Mouse (Mus musculus) left cerebral cortex, adult 18-20 months (tissue): ENCODE results near the gene Arpc2. TPM values are rescaled to one million over a fixed set of nuclear protein-coding genes. Genes with fewer than 3 reads are reported as not detected.

Experiments used
- DNase-seq, 2 experiments: peaks; one replicate each; pipeline ENCODE4 v3.0.0; 2021 to 2022; ENCODE audit warnings: low spot score in 2 of 2, mixed read lengths in 1 of 2
- total RNA-seq, 2 experiments: library from RNA; stranded (reverse); gene quantifications; 2 replicates each; pipeline ENCODE4 v1.2.3; 2021

Arpc2 gene
- total RNA-seq, 2 experiments from 2014 or later, result 244 to 263 TPM

DNA sequence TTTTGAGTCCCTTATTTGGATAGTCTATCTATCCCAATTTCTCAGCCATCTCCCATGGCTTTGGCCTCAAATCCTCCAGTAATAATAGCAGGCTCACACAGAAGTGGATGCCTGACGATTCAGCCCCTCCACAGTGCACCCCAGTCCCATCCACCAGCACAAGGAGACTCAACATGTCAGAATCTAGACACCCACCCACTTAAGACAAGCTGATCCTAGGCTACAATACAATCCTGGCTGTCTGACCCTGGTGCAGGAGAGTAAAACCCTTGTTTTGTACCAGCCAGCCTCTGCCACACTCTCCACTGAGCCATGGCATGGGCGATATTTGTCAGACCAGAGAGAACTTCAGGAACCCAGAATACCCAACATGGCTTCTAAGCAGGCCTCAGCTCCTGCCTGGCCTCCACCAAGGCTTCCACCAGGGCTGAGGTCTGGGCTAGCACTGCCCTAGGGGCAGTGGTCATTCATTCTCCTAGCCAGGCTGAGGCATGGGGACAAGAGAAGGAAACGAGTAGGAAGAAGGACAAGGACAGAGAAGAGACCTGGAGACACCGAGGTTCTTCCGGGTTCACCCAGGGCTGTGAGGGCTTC, 62.4 kb downstream of the Arpc2 start:
- DNase-seq, result no peak

DNA sequence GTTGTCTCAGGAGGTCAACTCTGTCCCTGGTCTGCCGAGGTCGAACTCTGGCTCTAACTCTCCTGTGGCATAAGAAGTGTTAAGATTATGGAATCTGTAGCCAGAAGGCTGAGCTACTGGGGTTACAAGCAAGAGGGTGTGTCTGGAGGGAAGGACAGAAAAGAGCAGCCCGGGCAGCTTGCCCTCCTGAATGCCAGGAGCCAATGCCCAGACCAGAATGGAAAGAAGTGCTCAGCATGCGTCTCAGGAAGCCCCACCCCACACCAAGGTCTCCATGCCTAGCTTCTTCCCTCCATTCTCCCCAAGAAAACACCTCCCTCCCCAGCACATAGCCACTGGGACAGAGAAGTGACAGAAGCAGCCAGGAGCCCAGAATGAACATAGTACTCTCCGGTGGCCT, 63.1 kb downstream of the Arpc2 start:
- DNase-seq, result no peak

DNA sequence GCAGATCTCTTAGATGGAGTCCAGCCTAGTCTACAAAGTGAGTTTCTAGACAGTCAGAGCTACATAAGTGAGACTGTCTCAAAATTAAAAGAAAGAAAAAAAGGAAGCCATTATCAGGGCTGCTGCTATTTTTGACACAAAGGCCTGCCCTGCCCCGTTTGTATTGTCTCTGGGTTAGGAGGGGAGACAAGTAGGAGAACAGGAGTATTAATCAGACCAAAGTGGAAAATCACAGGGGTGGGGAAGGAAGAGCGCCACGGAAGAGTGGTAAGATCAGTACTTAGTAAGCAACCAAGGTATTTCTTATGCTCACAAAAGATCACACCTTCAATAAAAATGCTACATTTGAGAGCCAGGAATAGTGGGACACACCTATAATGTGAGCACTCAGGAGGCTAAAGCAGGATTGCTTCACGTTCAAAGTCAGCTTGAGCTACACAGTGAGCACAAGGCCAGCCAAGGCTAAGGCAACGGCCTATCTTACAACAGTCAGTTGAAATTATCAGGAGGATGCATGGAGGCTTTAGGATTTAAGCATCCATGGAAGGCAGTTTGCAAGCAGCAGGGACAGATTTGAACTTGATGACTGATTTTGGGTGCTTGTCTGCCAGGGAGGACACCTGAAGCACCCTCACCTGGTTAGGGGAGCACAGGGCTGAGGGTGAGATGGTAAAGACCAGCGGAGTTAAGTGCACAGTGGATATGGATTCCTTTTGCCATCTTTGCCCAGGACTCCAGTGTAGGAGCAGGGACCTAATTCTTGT, 64.6 kb downstream of the Arpc2 start:
- no peak for DNase-seq

DNA sequence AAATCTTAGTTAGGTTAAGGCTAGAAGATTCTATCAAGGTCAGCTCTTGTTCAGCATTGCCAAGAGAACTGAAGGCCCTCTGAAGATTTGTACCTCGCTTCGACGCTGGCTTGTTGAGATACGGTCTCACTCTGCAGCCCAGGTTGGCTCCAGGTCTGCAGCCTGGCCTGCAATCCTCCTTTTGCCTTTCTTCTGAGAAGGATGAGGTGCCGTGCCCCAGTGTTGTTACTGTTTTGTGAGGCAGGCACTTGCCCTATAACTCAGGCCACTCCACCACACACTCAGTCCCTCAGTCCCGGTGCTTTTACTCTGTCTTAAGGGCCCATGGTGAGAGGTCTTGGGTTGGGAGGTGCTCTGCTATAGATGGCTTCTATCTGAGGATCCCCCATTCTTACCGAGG, 66.3 kb downstream of the Arpc2 start:
- DNase-seq, result no peak

DNA sequence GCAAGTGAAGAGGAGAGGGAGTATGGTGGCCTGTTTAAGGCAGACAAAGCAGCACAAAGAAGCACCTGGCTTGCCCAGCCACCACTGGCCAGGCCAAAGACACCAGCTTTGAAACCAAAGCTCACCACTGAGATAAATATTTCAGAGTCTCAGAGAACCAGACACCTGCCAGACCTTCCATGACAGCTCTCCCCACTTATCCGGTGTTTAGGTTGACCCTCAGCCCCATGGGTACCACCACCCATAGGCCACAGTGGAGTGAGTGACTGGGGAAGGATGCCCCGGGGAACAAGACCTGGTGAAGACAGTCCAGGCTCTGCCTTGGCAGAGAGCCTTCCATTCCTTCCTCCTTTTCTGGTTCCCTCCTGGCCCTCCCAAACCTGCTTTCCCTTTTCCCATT, 67.0 kb downstream of the Arpc2 start:
- no peak for DNase-seq

DNA sequence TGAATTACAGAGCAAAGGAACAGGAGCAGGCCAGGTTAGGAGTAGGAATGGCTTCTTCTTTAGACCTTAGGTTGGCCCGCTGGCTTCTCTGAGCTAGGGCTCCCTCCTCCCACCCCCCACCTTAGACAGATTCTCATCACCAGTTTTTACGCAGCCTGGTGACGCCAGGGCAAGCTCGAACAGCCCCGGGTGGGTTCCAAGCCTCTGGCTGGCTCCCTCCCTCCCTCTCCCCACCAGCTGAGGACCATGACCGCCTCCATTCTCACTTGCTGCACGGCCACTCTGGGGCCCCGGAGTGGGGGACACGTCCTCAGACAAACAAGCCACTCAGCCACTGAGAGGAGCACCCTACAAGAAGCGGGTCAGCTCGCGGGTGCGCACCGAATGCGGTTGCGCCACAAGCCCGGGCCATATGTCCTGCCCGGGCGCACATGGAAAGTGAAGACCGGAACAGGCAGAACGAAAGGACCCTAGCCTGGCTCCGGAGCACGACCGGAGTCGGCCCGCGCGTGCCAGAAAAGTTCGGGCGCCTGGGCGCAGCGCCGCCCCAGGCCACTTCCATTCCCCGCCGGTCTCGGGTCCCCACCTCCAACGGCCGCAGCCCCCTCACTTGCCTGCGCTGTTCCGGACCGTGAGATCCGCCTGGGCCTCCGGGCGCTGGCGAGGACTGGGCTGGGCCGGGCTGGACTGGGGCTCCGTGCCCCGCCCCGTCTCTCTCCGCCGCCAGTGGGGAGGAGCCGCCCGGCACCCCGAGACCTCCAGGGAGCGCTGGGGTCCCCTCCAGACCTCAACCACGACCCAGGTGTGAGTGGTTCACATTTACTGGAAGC, 67.8 kb downstream of the Arpc2 start:
- peak; percentile 55 to 65 for DNase-seq

DNA sequence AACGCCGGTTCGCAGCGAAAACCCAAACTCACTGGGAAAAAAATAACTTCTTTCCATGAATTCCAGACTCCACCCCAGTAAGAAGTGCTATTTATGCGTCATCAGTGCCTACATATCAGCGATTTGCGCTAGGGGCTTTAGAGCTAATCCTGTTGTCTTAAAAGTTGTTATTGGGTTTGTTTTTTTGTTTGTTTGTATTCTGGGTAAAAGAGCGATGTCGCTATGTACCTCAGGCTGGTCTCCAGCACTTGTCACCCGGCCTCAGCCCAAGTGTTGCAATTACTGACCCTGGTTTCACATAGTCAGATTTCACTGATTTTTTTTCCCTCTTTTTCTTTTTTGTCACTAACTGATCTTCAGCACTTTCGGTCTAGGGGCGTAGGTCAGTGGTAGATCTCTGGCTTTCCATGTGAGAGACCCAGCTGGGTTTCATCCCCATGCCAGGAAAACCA, 68.5 kb downstream of the Arpc2 start:
- no peak for DNase-seq

DNA sequence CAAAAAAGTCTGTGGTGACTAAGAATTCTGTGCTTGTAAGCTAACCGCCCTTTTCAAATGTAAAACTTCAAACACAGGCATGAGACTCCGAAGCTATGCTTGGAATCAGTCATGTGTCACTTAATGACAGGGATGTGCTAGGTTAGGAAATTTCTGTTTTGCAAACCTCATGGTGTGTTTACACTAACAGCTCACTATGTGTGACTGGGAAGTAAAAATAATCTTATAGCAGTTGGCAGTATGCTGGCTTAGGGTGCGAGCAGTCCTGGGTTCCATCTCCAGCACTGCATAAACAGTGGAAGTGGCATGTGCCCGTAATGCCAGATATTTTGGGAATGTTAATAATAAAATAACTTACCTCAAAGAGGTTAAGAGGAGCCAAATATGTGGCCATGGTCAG, 69.1 kb downstream of the Arpc2 start:
- DNase-seq, result no peak

DNA sequence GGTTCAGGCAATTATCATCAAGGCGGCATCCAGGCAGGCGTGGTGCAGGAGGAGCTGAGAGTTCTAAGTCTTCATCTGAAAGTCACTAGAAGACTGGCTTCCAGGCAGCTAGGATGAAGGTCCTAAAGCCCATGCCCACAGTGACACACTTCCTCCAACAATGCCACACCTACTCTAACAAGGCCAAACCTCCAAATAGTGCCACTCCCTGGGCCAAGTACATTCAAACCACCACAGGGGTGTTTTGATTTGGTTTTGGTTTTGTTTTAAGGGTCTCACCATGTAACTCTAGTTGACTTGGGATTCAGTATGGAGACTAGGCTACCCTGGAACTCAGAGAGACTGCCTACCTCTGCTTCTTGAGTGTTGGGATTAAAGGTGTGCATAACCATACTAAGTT, 69.6 kb downstream of the Arpc2 start, which contains the start of gene Tmbim1:
TSS of gene Tmbim1 (minus strand) at position 101 of the 400 bp plus-strand sequence.
- no peak for DNase-seq

DNA sequence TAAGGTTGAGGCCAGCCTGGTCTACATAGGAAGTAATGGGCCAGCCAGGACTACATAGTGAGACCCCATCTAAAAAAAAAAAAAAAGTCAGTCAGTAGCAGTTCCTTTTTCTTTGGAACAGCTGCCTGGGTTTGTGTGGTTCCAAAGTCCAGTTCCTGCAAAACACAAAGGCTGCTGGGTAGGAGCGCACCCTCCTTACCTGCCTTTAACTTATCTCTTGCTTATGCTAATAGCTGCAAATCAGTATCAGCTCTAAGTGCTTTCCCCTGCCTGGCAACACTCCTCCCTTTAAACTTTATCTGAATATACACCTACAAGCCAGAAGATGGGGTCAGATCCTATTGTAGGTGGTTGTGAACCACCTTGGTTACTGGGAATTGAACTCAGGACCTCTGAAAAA, 71.3 kb downstream of the Arpc2 start:
- DNase-seq, result no peak

DNA sequence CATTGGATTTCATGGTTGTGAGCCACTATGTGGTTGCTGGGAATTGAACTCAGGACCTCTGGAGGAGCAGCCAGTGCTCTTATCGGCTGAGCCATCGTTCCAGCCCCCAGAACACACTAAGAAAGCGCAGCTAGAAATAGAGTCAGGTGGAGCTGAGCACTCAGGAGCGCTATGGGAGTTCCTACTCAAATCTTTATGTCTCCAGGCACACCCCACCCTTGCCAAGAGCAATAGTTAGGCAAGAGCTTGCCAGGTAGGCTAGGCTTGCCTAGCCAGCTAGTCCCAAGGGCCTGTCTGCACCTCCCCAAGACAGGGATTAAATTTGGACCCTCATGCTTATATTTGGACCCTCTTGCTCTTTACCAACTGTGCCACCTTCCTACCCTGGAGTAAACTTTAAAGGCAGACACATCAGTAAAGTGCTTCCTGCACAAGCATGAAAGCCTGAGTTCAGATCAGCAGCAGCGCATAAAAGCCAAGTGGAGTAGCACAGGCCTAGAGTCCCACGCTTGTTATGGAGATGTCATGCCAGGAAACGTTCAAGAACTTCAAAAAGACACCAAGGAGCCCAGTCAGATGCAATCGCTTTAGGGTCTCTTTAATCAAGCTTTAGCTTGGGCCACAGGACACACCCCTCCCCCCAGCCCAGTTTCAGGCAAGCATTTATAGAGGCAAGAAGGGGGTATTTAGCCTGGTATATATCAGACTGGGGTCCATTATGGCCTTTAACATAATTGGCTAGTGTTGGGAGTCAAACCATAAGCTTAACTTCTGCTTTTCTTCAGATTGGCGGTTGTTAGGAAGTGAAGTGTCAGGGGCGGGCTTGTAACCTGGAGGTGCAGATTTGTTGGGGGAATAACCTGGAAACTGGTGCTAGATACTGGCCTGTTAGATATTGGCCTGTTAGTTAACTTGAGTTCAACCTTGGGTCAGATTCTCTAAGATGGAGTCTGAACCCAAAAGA, 72.4 kb downstream of the Arpc2 start:
- no peak for DNase-seq

DNA sequence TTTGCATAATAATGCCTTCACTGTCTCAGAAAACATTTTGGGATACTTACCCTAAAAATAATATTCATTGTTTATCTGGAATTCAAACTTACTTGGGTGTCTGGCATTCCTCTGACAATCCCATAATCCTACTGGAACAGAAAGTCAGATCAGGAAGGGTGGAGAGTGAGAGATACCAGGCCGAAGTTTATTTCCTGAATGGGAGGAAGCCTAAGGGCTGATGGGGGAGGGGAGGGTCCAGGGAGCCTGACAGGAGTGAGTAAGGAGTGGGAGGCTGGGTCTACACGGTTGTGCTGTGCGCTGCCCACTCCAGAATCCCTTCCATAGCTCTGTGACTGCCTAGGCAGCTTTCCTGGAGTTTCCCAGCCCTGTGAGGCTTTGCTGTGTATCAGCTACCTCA, 73.9 kb downstream of the Arpc2 start:
- DNase-seq, result no peak

DNA sequence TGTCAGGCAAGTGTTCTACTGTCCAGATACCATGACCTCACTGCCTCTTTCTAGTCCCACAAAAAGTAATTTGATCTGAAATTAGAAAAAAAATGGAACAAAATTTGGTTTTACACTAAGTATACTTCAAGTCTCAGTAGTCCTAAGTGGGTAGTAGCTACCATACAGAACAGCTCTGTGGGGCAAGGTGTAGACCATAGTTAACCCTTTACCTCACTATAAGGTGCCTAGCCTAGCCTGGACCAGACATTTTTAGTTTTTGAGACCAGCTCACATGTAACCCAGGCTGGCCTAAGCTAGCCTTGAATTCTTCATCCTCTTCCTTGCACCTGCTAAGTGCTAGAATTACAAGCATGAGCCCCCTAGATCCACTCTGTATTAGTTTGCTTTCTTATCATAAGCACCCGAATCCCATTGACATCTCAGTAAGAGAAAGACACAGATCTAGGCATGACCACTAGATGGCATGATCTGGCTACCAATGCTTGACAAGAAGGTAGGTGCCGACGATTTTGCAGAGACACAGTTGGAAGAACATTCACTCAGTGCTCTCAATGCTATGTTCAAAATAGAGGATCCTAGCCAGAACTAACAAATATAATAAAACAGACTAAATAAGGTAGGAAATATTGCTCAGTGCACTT, 77.3 kb downstream of the Arpc2 start:
- peak; percentile 58 to 77 for DNase-seq

DNA sequence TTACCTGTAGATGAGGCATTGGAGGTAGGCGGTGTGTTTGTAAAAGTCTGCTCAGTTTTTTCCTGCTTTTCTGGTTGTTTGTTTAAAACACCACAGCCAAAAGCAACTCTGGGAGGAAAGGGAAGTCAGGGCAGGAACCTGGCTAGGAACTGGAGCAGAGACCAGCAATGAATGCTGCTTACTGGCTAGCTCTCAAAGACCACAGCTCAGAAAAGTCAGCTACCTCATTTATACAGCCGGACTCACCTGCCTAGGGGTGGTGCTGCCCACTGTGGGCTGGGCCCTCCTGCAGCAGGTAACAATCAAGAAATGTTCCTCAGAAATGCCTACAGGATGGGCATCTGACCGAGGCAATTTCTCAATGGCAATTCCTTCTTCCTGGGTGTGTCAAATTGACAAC, 78.9 kb downstream of the Arpc2 start:
- no peak for DNase-seq

DNA sequence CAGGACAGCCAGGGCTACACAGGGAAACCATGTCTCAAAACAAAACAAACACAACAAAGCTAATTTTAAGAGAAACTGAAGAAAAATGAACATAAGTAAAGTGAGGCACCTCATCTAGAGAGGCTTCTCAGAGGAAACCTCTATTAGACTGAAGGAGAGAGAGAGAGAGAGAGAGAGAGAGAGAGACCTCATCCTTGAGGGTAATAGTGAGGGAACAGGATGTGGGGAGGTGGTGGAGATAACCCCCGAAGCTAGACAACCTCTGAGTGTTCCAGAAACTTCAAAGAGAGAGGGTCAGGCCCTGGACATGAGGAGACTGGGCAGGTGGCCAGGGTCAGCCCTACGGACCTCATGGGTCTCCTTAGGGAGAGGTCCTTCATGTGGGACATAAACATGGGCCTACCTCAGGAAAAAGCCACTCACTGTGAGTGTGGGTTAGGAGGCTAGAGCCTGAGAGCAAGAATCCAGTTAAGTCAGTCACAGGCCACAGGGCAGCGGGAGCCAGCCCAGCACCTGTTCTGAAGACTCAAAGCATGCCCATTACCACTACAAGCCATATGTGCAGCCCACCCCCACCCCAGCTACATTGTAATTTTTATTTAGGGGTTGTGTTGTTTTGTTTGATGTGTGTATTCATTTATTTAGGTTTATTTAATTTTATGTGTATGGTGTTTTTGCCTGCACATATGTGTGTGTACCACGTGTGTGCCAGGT, 80.4 kb downstream of the Arpc2 start:
- no peak for DNase-seq
